In genomic region chr13:97224341-97224982, GRCm38 (mm10) we compare ENCODE assay signal across 14 mouse cellular contexts. TPM values are rescaled to one million over a fixed set of nuclear protein-coding genes. Genes with fewer than 3 reads are reported as not detected.
DNase-seq lines count a peak whose midpoint lies in the region; ATAC-seq and TF ChIP-seq lines count a peak whose summit lies in the region.
"Had no signal": no experiment of that assay in that cellular context is flagged by ENCODE, and none has a peak within 500 bp of the region (broad histone marks: within the 10 kb centered on the region; RNA-seq: fewer than 3 reads in every experiment).

No protein-coding gene starts in this region.

- no peak overlapping the region for H3K4me3 ChIP-seq in heart, embryonic 13.5 days
- H3K4me3 ChIP-seq in limb, embryonic 10.5 days, result no peak overlapping the region
- H3K4me3 ChIP-seq in liver, postnatal 0 days (ENCODE audit: low read depth, low read length), result no peak overlapping the region
- H3K4me3 ChIP-seq in heart, adult 2 months, result no peak overlapping the region
- H3K4me3 ChIP-seq: midbrain, embryonic 10.5 days had no signal

- peaks cover 6% of the 10 kb centered on the region; the same call in 1 of the 2 replicates for H3K9me3 ChIP-seq in heart, embryonic 13.5 days
- no peaks in the 10 kb centered on the region for H3K9me3 ChIP-seq in limb, embryonic 10.5 days (replicated peaks)
- H3K9me3 ChIP-seq in liver, postnatal 0 days (ENCODE audit: low read length), result no peaks in the 10 kb centered on the region

- no peaks in the 10 kb centered on the region for H3K27me3 ChIP-seq in heart, embryonic 13.5 days (replicated peaks)
- H3K27me3 ChIP-seq in limb, embryonic 10.5 days (ENCODE audit: low read depth, poor library complexity, severe bottlenecking), result no peaks in the 10 kb centered on the region
- H3K27me3 ChIP-seq in liver, postnatal 0 days (ENCODE audit: insufficient read depth, low read length), result no peaks in the 10 kb centered on the region
- no peaks in the 10 kb centered on the region for H3K27me3 ChIP-seq in heart, adult 2 months (ENCODE audit: control insufficient read depth, insufficient read depth, low read length)

- TF ChIP-seq POLR2A in heart, adult 2 months (IDR thresholded peaks at IDR 0.05; ENCODE audit: insufficient read depth, low read depth, low read length), result no peak

- H3K27ac ChIP-seq in heart, embryonic 13.5 days (replicated peaks), result no peak overlapping the region
- peak overlapping the region; percentile 72 for H3K27ac ChIP-seq in limb, embryonic 10.5 days
- H3K27ac ChIP-seq in liver, postnatal 0 days (ENCODE audit: low read depth), result peak overlapping the region; percentile 86
- H3K27ac ChIP-seq in heart, adult 2 months, result no peak overlapping the region
- H3K27ac ChIP-seq: hindbrain, embryonic 14.5 days; midbrain, embryonic 10.5 days had no signal

- no peak for DNase-seq in heart, adult 11 months
- peak; percentile 82 to 83 for DNase-seq in kidney, adult 8-10 months
- no peak for DNase-seq in limb, embryonic 10.5 days (ENCODE audit: low spot score)
- peak; percentile 54 for DNase-seq in liver, postnatal 0 days
- DNase-seq in adipocyte (ENCODE audit: low spot score), result no peak
- no peak for DNase-seq in left cerebral cortex, adult 8-10 months (ENCODE audit: low spot score in 2 of 2)
- DNase-seq in heart, adult 2 months, result no peak
- DNase-seq: adrenal gland, adult 8-10 months; cerebellum, adult 8-10 months; heart, postnatal 10 days had no signal

- H3K79me2 ChIP-seq in heart, adult 2 months (replicated peaks; ENCODE audit: control insufficient read depth, insufficient read depth, low read length), result no peaks in the 10 kb centered on the region

- no peak overlapping the region for H3K9ac ChIP-seq in heart, embryonic 13.5 days
- no peak overlapping the region for H3K9ac ChIP-seq in liver, postnatal 0 days (replicated peaks)
- no peak overlapping the region for H3K9ac ChIP-seq in heart, adult 2 months (ENCODE audit: low read depth, low read length)
- H3K9ac ChIP-seq: hindbrain, embryonic 14.5 days had no signal

- H3K4me2 ChIP-seq in heart, embryonic 13.5 days, result peak overlapping the region; percentile 27
- peak overlapping the region; percentile 38 for H3K4me2 ChIP-seq in liver, postnatal 0 days (ENCODE audit: low read depth, low read length)
- H3K4me2 ChIP-seq: hindbrain, embryonic 14.5 days had no signal

- 64% methylated on average over 10 of the region's 10 CpGs for WGBS in heart, embryonic 13.5 days
- 71% methylated on average over 10 of the region's 10 CpGs for WGBS in limb, embryonic 10.5 days
- 50% methylated on average over 10 of the region's 10 CpGs for WGBS in liver, postnatal 0 days (ENCODE audit: insufficient replicate concordance)
- WGBS in heart, adult 2 months, result 72% methylated on average over 10 of the region's 10 CpGs

- H3K4me1 ChIP-seq in heart, embryonic 13.5 days, result peaks cover 5% of the 10 kb centered on the region; the same call in 1 of the 2 replicates
- H3K4me1 ChIP-seq in limb, embryonic 10.5 days, result peaks cover 25% of the 10 kb centered on the region
- H3K4me1 ChIP-seq in liver, postnatal 0 days (ENCODE audit: insufficient read depth), result peaks cover 6% of the 10 kb centered on the region; the same call in 1 of the 2 replicates
- H3K4me1 ChIP-seq in heart, adult 2 months (ENCODE audit: control insufficient read depth, insufficient read depth, low read length), result no peaks in the 10 kb centered on the region
- H3K4me1 ChIP-seq: midbrain, embryonic 10.5 days had no signal

- TF ChIP-seq EP300 in liver, postnatal 0 days (IDR thresholded peaks at IDR 0.05; ENCODE audit: low read depth), result peak; percentile 45; the same call in 1 of the 2 replicates
- TF ChIP-seq EP300 in heart, adult 2 months (IDR thresholded peaks at IDR 0.05; ENCODE audit: insufficient read depth, low read depth, low read length), result no peak

- ATAC-seq in heart, embryonic 13.5 days (ENCODE audit: extremely low read depth, insufficient number of reproducible peaks, low FRiP score, low TSS enrichment), result no peak
- peak; percentile 95 for ATAC-seq in liver, postnatal 0 days
- ATAC-seq: lung, postnatal 0 days had no signal

- H3K36me3 ChIP-seq in heart, embryonic 13.5 days, result no peaks in the 10 kb centered on the region
- no peaks in the 10 kb centered on the region for H3K36me3 ChIP-seq in limb, embryonic 10.5 days
- H3K36me3 ChIP-seq in liver, postnatal 0 days (replicated peaks; ENCODE audit: insufficient read depth, low read length), result no peaks in the 10 kb centered on the region
- no peaks in the 10 kb centered on the region for H3K36me3 ChIP-seq in heart, adult 2 months (ENCODE audit: control insufficient read depth, insufficient read depth, low read length)
- H3K36me3 ChIP-seq: midbrain, embryonic 10.5 days had no signal

- no peak for TF ChIP-seq CTCF in liver, postnatal 0 days (IDR thresholded peaks at IDR 0.05; ENCODE audit: low read depth)
- TF ChIP-seq CTCF in heart, adult 2 months (IDR thresholded peaks at IDR 0.05), result no peak

- intact Hi-C loops in heart, adult 2 months (cut with DNase I), result no loop called here

RNA-seq across cellular contexts. Expression of gene Enc1, which starts 16.4 kb away (rescaled TPM):
- 4.0 TPM in 2 replicates for polyA plus RNA-seq in heart, embryonic 13.5 days (2015; fragmentation: Nextera tagmentation; extraction: Ambion mirVana)
- polyA plus RNA-seq in limb, embryonic 10.5 days (2016; fragmentation: Nextera tagmentation; extraction: Ambion mirVana), result 2.5 and 4.3 TPM in 2 replicates
- polyA plus RNA-seq in liver, postnatal 0 days (2015; fragmentation: Nextera tagmentation; extraction: Ambion mirVana), result 1.7 and 2.6 TPM in 2 replicates
- 100 to 1,000 TPM; 425 to 545 (median 450) TPM for total RNA-seq in left cerebral cortex, adult 8-10 months (2022)
- 1 to 10 TPM; 7.7 to 10.0 TPM for total RNA-seq in heart, adult 2 months (2021)
- polyA plus RNA-seq in heart, adult 2 months (2012; rRNA removed), result 5.2 and 6.3 TPM in 2 replicates

RNA-seq across cellular contexts. Expression of gene Hexb, which starts 26.3 kb away (rescaled TPM):
- 33.4 and 33.9 TPM in 2 replicates for polyA plus RNA-seq in heart, embryonic 13.5 days (2015; fragmentation: Nextera tagmentation; extraction: Ambion mirVana)
- polyA plus RNA-seq in limb, embryonic 10.5 days (2016; fragmentation: Nextera tagmentation; extraction: Ambion mirVana), result 15.2 and 18.2 TPM in 2 replicates
- polyA plus RNA-seq in liver, postnatal 0 days (2015; fragmentation: Nextera tagmentation; extraction: Ambion mirVana), result 21.2 and 22.0 TPM in 2 replicates
- 100 to 1,000 TPM; 108 to 345 (median 194) TPM for total RNA-seq in left cerebral cortex, adult 8-10 months (2022)
- total RNA-seq in heart, adult 2 months (2021), result 10 to 100 TPM; 21.2 to 21.7 TPM
- polyA plus RNA-seq in heart, adult 2 months (2012; rRNA removed), result 21.3 and 26.5 TPM in 2 replicates

Comparison
In these comparisons a context has a peak if more than half of its experiments do, and no peak if none do; other contexts are left out.
1. H3K27ac ChIP-seq: peak in limb, embryonic 10.5 days (single experiment) and liver, postnatal 0 days (single experiment); none in heart, embryonic 13.5 days (single experiment) and heart, adult 2 months (single experiment).
2. DNase-seq: peak in kidney, adult 8-10 months (2 of 2) and liver, postnatal 0 days (single experiment); none in heart, adult 11 months (single experiment), limb, embryonic 10.5 days (single experiment), adipocyte (single experiment), left cerebral cortex, adult 8-10 months (0 of 2) and heart, adult 2 months (0 of 2).